Mouse (Mus musculus): ENCODE results near the gene Ddx6.
"Not testable (repeated sequence)": the region's sequence is repeated elsewhere in the genome, so short reads cannot be mapped to it uniquely, and the experiment has no call there.

Gene Ddx6

GRCm38 (mm10) chr9:44604779-44605615, at the start of gene Ddx6:
TSS of gene Ddx6 (plus strand) at chr9:44604892.
- DNase-seq (ENCODE audit: low spot score in 2 of 2), result peak; percentile 75 to 77

GRCm38 (mm10) chr9:44561597-44561996, 43.1 kb upstream of the Ddx6 start, which contains the start of gene Cxcr5:
TSS of gene Cxcr5 (minus strand) at chr9:44561877.
- DNase-seq (ENCODE audit: low spot score in 2 of 2), result no peak

- no peak for DNase-seq (ENCODE audit: low spot score in 2 of 2)
Measured at GRCm38 (mm10) chr9:44562936-44563335, 41.8 kb upstream of the Ddx6 start.

- DNase-seq (ENCODE audit: low spot score in 2 of 2), result no peak
Measured at GRCm38 (mm10) chr9:44565367-44565766, 39.3 kb upstream of the Ddx6 start.

- DNase-seq (ENCODE audit: low spot score in 2 of 2), result peak; percentile 69 to 75
Measured at GRCm38 (mm10) chr9:44567338-44568082, 37.2 kb upstream of the Ddx6 start.

- no peak for DNase-seq (ENCODE audit: low spot score in 2 of 2)
Measured at GRCm38 (mm10) chr9:44568083-44568455, 36.6 kb upstream of the Ddx6 start.

- DNase-seq (ENCODE audit: low spot score in 2 of 2), result peak; percentile 10 to 35
Measured at GRCm38 (mm10) chr9:44570939-44571382, 33.7 kb upstream of the Ddx6 start.

GRCm38 (mm10) chr9:44573306-44573705, 31.4 kb upstream of the Ddx6 start:
- DNase-seq (ENCODE audit: low spot score in 2 of 2), result no peak

- no peak for DNase-seq (ENCODE audit: low spot score in 2 of 2)
Measured at GRCm38 (mm10) chr9:44575095-44575494, 29.6 kb upstream of the Ddx6 start.

GRCm38 (mm10) chr9:44576046-44576445, 28.6 kb upstream of the Ddx6 start:
- not testable (repeated sequence) for DNase-seq (ENCODE audit: low spot score in 2 of 2)

GRCm38 (mm10) chr9:44579392-44579791, 25.3 kb upstream of the Ddx6 start:
- peak; percentile 44 to 52 for DNase-seq (ENCODE audit: low spot score in 2 of 2)

GRCm38 (mm10) chr9:44580085-44580484, 24.6 kb upstream of the Ddx6 start:
- DNase-seq (ENCODE audit: low spot score in 2 of 2), result no peak

- DNase-seq (ENCODE audit: low spot score in 2 of 2), result no peak
Measured at GRCm38 (mm10) chr9:44581423-44581822, 23.3 kb upstream of the Ddx6 start.

GRCm38 (mm10) chr9:44582390-44582789, 22.3 kb upstream of the Ddx6 start:
- peak in 1 of 2 experiments; percentile 46 for DNase-seq (ENCODE audit: low spot score in 2 of 2)

- DNase-seq (ENCODE audit: low spot score in 2 of 2), result no peak
Measured at GRCm38 (mm10) chr9:44586640-44587261, 17.9 kb upstream of the Ddx6 start.

GRCm38 (mm10) chr9:44587262-44588160, 17.2 kb upstream of the Ddx6 start:
- no peak for DNase-seq (ENCODE audit: low spot score in 2 of 2)

GRCm38 (mm10) chr9:44588605-44589004, 16.1 kb upstream of the Ddx6 start:
- no peak for DNase-seq (ENCODE audit: low spot score in 2 of 2)

- no peak for DNase-seq (ENCODE audit: low spot score in 2 of 2)
Measured at GRCm38 (mm10) chr9:44589095-44589494, 15.6 kb upstream of the Ddx6 start.

- no peak for DNase-seq (ENCODE audit: low spot score in 2 of 2)
Measured at GRCm38 (mm10) chr9:44590969-44591368, 13.7 kb upstream of the Ddx6 start.

- no peak for DNase-seq (ENCODE audit: low spot score in 2 of 2)
Measured at GRCm38 (mm10) chr9:44591595-44592188, 13.0 kb upstream of the Ddx6 start.

GRCm38 (mm10) chr9:44593221-44593620, 11.5 kb upstream of the Ddx6 start:
- no peak for DNase-seq (ENCODE audit: low spot score in 2 of 2)
